Mouse (Mus musculus): Measurements from ENCODE around the gene Rassf5.

Rassf5 gene

DNA sequence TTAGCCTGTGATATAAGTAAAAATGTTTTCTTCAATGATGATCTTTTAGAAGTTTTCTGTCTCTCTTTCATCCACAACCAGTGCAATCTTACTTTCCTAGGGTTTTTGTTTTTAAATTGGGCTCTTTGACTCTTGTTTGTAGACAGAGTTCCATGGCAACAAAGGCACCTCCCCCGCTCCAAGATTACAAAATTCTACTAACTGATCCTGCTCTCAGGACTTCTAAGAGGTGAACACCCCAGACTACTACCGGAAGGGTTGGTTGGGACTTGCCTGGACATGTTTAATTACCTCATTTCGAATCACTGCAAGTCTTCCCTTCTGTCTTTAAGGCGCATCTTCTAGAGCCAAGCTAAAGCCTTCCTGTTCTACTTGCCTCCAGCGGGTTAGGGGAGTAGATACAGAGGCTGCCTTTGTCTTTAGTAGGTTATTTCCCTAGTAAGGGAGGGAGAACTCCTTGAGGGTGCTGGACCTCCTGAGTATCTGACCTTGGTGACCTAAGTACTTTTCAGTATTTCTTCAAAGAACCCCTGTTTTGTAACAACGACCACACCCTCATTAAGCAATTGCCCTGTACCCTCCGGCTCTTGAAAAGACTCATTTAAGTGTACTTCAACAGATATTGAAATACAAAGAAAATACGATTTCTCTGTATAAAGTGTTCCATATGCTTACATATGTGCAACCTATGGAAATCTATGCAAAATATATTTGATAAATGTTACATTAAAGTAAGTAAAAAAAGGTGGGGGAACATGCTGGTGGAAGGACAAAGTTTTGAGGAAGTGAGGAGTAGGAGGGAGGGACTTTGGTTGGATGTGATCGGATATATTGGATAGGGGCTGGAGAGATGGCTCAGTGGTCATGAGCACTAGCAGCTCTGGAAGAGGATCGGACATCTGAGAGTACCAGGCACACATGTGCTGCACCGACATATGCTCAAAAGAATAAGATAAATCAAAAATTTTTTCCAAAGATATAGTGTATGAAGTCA lies 105.7 kb downstream of the Rassf5 start:
- no peak for DNase-seq (ENCODE audit: low read depth, low spot score)

DNA sequence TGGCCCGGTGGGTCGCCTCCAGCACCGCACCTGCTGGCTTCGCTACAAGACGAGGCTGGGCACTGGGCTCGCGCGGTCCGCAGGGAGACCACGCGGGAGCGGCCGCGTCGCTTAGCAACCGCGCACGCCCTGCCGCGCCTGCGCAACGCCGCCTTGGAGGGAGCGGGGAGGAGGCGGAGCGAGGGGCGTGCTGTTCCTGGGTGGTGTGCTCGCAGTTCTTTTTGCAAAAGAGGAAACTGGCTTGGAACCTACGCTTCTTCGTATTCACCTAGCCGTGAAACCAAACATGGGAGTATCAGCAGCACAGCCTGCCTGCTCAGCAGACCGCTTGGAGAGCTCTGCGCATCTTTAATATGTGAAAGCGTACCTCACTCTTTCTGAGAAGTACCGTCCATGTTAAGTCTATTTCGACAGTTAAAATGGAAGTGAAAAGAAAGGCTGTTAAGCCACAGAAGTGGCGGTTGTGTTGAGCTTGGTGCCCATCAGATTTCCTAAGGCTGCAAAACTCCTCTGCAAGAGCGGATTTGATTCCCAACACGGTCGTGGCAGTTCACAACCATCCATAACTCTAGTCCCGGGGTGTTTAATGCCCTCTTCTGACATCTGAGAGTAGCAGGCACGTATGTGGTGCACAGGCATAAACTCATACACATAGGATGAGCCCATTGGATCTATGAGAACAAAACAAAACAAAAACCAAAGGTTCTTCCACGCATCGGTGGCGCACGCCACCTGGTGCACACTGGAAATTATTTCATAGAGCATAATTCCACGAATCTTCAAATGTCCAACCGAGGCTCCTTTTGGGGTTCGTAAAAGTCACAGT lies 106.7 kb downstream of the Rassf5 start, which contains the start of gene Dyrk3:
Gene Dyrk3 (minus strand): TSS at position 150 of the 826 bp plus-strand sequence.
- peak; percentile 88 for DNase-seq (ENCODE audit: low read depth, low spot score)

DNA sequence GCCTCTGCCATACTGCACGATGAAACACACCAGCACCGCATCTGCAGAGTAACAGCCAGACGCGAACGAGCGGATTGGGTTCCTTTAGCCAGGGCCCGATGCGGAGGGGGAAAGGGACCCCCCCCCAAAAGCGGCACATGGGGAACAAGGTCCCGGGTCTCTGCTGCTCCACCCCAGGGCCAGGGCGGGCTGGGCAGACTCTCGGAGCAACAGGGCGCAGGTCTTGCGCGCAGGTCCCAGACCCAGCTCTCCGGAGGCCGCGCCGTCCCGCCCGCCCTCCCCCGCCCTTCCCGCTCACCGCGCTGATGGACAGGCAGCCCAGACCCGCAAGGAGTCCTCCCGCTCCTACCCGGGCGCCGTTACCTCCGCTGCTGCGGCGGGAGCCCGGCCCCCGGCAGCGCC lies 107.3 kb downstream of the Rassf5 start:
- no peak for DNase-seq (ENCODE audit: low read depth, low spot score)

DNA sequence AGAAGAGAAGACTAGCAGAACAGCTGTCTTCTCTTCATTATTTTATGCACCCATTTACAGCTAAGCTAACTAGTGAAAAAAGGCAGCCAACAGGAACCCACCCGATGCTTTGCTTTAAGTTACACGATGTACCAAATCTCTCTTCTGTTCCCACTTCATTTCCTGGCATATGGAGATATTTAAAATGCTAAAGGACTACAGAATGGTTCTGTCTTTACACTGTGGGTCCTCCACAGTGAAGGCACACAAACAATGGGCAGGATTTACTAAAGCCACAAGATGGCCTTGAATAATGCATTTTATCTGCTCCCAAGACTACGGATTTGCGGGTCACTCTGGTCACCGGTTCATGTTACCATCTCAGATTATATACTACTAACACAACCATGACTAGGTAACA lies 107.9 kb downstream of the Rassf5 start:
- DNase-seq (ENCODE audit: low read depth, low spot score): no peak

DNA sequence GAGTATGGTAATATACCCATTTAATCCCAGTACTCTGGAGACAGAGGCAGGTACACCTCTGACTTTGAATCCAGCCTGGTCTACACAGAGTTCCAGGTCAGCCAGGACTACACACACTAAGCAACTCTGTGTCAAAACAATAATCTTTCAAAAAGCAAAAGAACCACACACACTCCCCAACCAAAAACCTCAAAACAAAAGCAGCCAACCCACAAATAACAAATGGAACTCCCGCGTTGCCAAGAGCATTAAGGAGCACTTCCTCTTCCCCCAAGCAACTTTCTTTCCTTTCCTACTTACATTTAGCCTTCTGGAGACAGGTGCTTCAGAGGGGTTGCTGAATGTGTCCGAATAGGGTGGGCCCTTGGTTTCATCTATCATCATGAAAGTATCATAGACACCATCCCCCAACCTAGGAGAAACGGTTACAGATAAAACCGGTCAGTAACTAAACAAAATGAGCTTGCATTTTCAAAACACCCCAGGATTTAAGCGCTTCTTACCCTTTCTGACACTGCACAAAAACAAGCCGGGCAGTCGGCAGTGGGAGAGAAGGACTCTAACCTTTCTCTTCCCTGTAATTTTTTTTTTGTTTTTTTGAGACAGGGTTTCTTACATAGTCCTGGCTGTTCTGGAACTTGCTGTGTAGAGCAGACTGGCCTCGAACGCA lies 109.0 kb downstream of the Rassf5 start:
- DNase-seq (ENCODE audit: low read depth, low spot score): no peak

DNA sequence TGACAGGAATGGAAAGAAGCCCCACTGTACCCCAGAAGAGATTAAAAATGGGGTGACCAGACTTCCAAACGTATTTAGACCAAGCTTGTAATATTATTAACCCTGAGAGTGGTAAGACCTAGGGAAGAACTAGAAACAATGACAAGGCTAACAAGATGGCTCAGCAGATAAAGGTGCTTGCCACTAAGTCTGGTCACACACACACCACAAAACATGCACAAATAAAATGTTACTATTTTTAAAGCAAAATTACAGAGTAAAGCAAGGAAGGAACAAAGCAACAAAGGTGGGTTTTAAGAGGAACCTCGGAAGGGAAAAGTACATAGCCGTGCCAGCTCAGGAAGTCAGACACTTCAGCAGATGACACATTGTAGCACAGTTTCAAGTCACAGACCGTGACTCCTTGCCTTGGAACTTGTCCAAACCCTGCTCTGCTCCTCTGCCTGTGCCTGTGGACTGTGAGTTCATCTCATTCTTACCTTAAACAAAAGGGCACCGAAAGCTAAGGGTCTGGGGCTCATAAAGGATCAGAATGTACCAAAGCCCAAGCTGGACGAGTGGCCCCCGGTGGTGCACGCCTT lies 110.0 kb downstream of the Rassf5 start:
- no peak for DNase-seq (ENCODE audit: low read depth, low spot score)

DNA sequence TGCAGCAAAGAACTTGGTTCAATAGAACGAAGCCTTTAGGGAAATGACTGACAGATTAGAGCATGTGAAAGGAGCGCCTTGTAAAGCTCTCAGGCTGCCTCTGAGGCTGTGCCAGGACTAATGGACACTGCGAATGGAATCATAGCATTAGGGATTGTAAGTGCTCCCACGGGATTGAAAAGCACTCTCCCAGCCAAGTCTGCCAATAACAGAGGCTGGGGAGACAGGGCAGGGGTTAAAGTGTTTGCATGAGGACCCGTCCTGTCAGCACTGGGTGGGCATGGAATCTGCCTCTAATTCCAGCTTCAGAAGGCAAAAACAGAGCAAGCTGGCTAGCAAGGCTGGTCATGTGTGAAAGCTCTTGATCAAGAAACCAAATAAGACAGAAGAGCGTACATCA lies 110.8 kb downstream of the Rassf5 start:
- no peak for DNase-seq (ENCODE audit: low read depth, low spot score)
